Mouse (Mus musculus): Measurements from ENCODE around the gene Galk2. TPM values are rescaled to one million over a fixed set of nuclear protein-coding genes. Genes with fewer than 3 reads are reported as not detected.

The Galk2 gene
- total and polyA plus RNA-seq, 3 experiments, result 0.08 to 0.29 TPM; not detected in 1

DNA sequence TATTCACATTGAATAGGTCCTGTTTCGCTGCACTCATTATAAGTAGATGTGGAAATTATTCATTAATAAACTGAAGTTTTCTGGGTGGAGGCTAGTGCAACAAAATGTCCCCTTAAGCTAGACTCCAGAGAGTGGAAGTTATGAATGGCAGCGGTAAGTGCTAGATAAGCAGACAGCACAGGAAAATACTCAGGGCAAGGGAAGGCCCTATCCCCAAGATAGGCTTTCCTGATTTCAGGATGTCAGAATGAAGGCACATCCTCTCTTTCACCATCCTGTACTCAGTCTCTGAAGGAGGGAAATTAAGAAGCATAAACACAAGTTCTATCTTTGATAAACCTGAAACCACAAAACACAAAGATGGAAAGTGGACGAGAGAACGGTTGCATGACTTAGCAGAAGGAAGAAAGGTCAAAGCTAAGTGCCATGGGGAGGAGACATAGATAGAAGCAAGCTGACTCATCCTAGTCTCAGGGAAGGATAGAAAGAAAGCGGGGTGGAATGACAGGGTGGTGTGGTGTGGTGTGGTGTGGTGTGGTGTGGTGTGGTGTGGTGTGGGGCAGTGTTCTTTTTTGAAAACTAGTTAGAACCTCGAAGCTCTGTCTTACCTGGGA is 42.0 kb downstream of the Galk2 start (continued):
- no peak; the same call in 1 of the 2 replicates for TF ChIP-seq ZC3H11A (IDR thresholded peaks at IDR 0.05; ENCODE audit: low read depth, low read length)
- TF ChIP-seq MEF2A (IDR thresholded peaks at IDR 0.05; ENCODE audit: extremely low read depth, insufficient replicate concordance, low read depth, low read length, poor library complexity, severe bottlenecking), result peak; percentile 52; the same call in 1 of the 2 replicates
- no peak for TF ChIP-seq UBTF (IDR thresholded peaks at IDR 0.05; ENCODE audit: borderline replicate concordance, insufficient read depth, low read depth, low read length)
- TF ChIP-seq MXI1 (IDR thresholded peaks at IDR 0.05; ENCODE audit: low read depth, low read length), result no peak
- no peak for TF ChIP-seq ZMIZ1 (IDR thresholded peaks at IDR 0.05; ENCODE audit: low read depth, low read length)

DNA sequence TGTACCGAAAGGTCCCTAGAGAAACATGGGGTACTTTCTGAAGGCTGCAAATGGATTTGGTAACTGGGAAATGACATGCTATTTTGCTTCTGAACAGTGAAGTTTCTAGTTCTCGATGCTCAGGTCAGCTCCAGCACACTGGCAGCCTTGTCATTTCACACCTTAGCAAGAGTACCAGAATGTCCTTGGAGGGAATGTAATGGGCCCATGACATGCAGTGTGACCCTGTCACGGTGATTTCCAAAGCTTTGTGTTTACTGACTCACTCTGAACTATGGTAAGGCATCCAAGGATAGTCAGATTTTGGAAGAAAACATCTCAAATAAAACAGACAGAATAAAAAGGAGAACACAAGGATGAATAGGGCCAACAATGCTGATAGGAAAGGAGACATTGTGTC is 42.5 kb downstream of the Galk2 start:
- TF ChIP-seq E2F4 (IDR thresholded peaks at IDR 0.05; ENCODE audit: borderline replicate concordance, low read depth, low read length), result no peak
- TF ChIP-seq JUND (IDR thresholded peaks at IDR 0.05; ENCODE audit: low read depth, low read length), result 0 out of 2 replicates have a peak, but pooled peaks have one; percentile 42
- no peak for TF ChIP-seq MYB (IDR thresholded peaks at IDR 0.05; ENCODE audit: low read depth, low read length)
- Histone ChIP-seq H3K4me1 (ENCODE audit: control insufficient read depth in 1 of 2, insufficient read depth in 2 of 2, low read length in 2 of 2) (peaks cover 16 to 20% of the 10 kb centered on the region in 2 experiments), H3K27me3 (ENCODE audit: control insufficient read depth in 1 of 2, insufficient read depth in 2 of 2, low read length in 2 of 2) (no peaks in the 10 kb centered on the region), H3K36me3 (ENCODE audit: control insufficient read depth in 1 of 2, insufficient read depth in 2 of 2, low read length in 2 of 2) (peaks cover 0 to 21% of the 10 kb centered on the region in 2 experiments; a peak in 2 of 4 replicates), H3K9ac (ENCODE audit: control insufficient read depth, low read depth, low read length, poor library complexity, severe bottlenecking) (no peak overlapping the region), H3K9me3 (replicated peaks; ENCODE audit: insufficient read depth, low read length) (no peaks in the 10 kb centered on the region), H3K27ac (ENCODE audit: control insufficient read depth, low read depth, low read length) (peak overlapping the region; percentile 69), H3K79me2 (ENCODE audit: control insufficient read depth, insufficient read depth, low read length, poor library complexity) (no peaks in the 10 kb centered on the region), H3K4me3 (ENCODE audit: control insufficient read depth in 1 of 2, insufficient read depth in 1 of 2, low read depth in 2 of 2, low read length in 2 of 2) (no peak overlapping the region)
- DNase-seq (ENCODE audit: low read depth, low spot score), result no peak

- Histone ChIP-seq H3K9ac (ENCODE audit: control insufficient read depth, low read depth, low read length, poor library complexity, severe bottlenecking) (no peak overlapping the region), H3K9me3 (replicated peaks; ENCODE audit: insufficient read depth, low read length) (no peaks in the 10 kb centered on the region), H3K36me3 (ENCODE audit: control insufficient read depth in 1 of 2, insufficient read depth in 2 of 2, low read length in 2 of 2) (peaks cover 0 to 9% of the 10 kb centered on the region in 2 experiments; a peak in 2 of 4 replicates), H3K4me3 (ENCODE audit: control insufficient read depth in 1 of 2, insufficient read depth in 1 of 2, low read depth in 2 of 2, low read length in 2 of 2) (no peak overlapping the region), H3K27me3 (ENCODE audit: control insufficient read depth in 1 of 2, insufficient read depth in 2 of 2, low read length in 2 of 2) (no peaks in the 10 kb centered on the region), H3K4me1 (ENCODE audit: control insufficient read depth in 1 of 2, insufficient read depth in 2 of 2, low read length in 2 of 2) (peaks cover 4 to 10% of the 10 kb centered on the region in 2 experiments), H3K27ac (ENCODE audit: control insufficient read depth, low read depth, low read length) (no peak overlapping the region), H3K79me2 (ENCODE audit: control insufficient read depth, insufficient read depth, low read length, poor library complexity) (no peaks in the 10 kb centered on the region)
- TF ChIP-seq RCOR1 (IDR thresholded peaks at IDR 0.05; ENCODE audit: low read depth, low read length) (no peak), ZKSCAN1 (IDR thresholded peaks at IDR 0.05; ENCODE audit: low read depth, low read length) (no peak), MYC (IDR thresholded peaks at IDR 0.05; ENCODE audit: low read depth, low read length) (no peak), UBTF (IDR thresholded peaks at IDR 0.05; ENCODE audit: borderline replicate concordance, insufficient read depth, low read depth, low read length) (no peak), CTCF (IDR thresholded peaks at IDR 0.05 in 2 of 3, conservative IDR thresholded peaks at IDR 0.05 in 1 of 3; ENCODE audit: control insufficient read depth in 1 of 3, insufficient read depth in 1 of 3, low read depth in 2 of 3, low read length in 3 of 3, poor library complexity in 1 of 3, severe bottlenecking in 1 of 3) (no peak), BHLHE40 (IDR thresholded peaks at IDR 0.05; ENCODE audit: borderline replicate concordance, low read depth, low read length) (no peak), MEF2A (IDR thresholded peaks at IDR 0.05; ENCODE audit: extremely low read depth, insufficient replicate concordance, low read depth, low read length, poor library complexity, severe bottlenecking) (no peak), TCF12 (IDR thresholded peaks at IDR 0.05; ENCODE audit: low read depth, low read length) (no peak), ZC3H11A (IDR thresholded peaks at IDR 0.05; ENCODE audit: low read depth, low read length) (no peak), GATA1 (IDR thresholded peaks at IDR 0.05; ENCODE audit: low read depth, low read length) (no peak), CHD2 (IDR thresholded peaks at IDR 0.05; ENCODE audit: low read length) (no peak)
- no peak for DNase-seq (ENCODE audit: low read depth, low spot score)
These were observed 47.6 kb downstream of the Galk2 start for GRCm38 (mm10) chr2:125906407-125907066.

All from MEL (cell line).